Mouse (Mus musculus) testis, adult 2 months (tissue): ENCODE measurements at regions not wholly inside any gene's neighbourhood (a gene's known extent, or its start where the extent isn't known, plus 50 kb on each side); places are given as distances from the start of the nearest gene placed in this dataset.
"Not testable (repeated sequence)": the region's sequence is repeated elsewhere in the genome, so short reads cannot be mapped to it uniquely, and the experiment has no call there.

Experiments used
- CTCF ChIP-seq: fragments of 200-500 bp; IDR thresholded peaks from 2 replicates; pipeline ENCODE4 v1.5.1; 2012; ENCODE audit warnings: low read depth, mild to moderate bottlenecking, inconsistent platforms, low read length, moderate library complexity; ENCODE audit not compliant: control insufficient read depth, insufficient read depth, insufficient replicate concordance
- POLR2A ChIP-seq: fragments of 200-500 bp; IDR thresholded peaks from 2 replicates; pipeline ENCODE4 v1.6.1; 2012; ENCODE audit warnings: low read depth, mild to moderate bottlenecking, inconsistent platforms, low read length, moderate library complexity; ENCODE audit not compliant: control insufficient read depth

- TF ChIP-seq CTCF, POLR2A: not testable (repeated sequence)
Observed at GRCm38 (mm10) chr13:3359751-3360260, 178.1 kb upstream of the Gdi2 start.
